Mouse (Mus musculus) adrenal gland (tissue): Measurements from ENCODE around the gene Axl.

Experiments used
- intact Hi-C: fragments of 180-260 bp; cut with DNase I; formaldehyde crosslinking; loops from one replicate; pipeline ENCODE4 v1.15.1; 2025
- long read RNA-seq, 2 experiments: library from polyadenylated mRNA; unstranded; transcript quantifications; one replicate each; pipeline ENCODE4 v2.0.0; 2020; ENCODE audit warnings: borderline replicate concordance in 1 of 2; ENCODE audit not compliant: insufficient replicate concordance in 1 of 2

The Axl gene
- long read RNA-seq, experiment 1, partial matches to known transcripts, result 6 of 6 reads
- long read RNA-seq, experiment 1, other reads (novel, unspliced or antisense), result 0 of 6 reads
- long read RNA-seq, experiment 2, full-length matches to known transcripts, result 4 of 10 reads
- long read RNA-seq, experiment 2, partial matches to known transcripts, result 3 of 10 reads
- long read RNA-seq, experiment 2, other reads (novel, unspliced or antisense), result 3 of 10 reads

DNA sequence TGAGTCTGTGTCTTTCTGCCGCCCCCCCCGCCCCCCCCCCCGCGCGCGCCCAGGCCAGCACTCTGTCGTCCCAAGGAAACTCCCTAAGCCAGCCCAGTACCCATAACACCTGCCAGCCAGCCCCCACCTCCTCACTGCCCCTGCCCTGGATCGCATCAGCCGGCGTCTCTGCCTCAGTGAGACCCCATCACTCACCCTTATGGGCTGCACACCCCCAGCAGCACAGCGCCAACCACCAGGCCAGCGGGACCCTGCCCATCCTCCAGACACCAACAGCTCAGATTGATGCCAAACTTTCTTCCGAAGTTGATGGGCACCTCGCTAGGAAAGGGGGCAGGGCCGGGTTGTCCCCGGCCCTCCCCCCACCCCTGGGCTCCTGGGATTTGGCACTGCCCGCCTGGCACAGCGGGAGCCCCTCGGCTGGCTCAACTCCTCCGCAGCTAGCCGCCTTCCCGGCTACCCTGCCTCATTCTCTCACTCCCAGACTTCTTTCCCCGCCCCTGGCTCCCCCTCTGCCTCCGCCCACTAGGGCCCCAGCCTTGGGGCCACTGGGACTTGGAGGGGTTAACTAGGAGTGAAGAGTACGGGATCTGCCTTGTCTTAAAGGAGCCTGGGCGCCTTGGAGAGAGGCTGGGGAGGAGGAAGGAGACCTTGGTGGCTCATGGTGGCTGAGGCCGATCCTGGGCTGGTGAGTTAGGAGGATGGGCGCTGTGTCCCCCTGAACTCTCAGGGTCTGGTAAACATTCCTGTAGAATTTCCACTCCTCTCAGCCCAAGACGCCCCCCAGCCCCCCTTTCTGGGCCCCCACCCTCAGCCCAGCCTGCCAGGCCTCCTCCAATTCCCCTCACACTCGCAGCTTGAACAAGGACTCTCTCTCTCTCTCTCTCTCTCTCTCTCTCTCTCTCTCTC lies at the start of gene Axl:
TSS of gene Axl (minus strand) at position 486 of the 909 bp plus-strand sequence.
- intact Hi-C loops, result no loop called here

DNA sequence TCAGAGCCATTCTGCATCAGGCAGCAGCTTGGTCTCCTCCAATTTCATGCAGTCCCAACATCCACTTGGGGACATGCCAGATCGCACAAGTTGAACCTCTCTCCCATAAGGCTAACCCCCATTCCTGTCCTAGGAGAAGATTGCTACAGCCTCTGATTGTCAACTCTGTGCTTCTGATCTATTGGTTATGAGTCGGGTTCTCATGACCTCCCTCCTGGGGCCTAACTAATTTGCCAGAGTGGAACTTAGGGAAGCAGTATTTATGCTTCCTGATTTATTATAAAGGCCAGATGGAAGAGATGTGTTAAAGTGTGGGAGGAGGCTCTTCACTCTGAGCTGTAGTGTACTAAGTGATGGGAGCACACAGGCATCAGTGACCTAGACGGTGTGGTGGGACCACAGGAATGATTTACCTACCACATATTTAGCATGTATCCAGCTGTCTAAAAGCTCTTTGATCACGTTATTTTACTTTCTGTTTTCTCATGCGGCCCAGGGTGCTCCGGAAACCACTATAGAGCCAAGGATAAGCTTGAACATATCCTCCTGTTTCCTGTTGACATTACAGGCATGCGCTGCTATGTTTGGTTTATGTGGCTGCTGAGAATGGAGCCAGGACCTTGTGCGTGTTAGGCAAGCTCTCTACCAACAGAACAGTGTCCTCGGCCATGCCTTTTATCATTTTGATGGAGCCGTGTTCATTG lies 46.8 kb upstream of the Axl start:
- intact Hi-C loops, result no loop called here

DNA sequence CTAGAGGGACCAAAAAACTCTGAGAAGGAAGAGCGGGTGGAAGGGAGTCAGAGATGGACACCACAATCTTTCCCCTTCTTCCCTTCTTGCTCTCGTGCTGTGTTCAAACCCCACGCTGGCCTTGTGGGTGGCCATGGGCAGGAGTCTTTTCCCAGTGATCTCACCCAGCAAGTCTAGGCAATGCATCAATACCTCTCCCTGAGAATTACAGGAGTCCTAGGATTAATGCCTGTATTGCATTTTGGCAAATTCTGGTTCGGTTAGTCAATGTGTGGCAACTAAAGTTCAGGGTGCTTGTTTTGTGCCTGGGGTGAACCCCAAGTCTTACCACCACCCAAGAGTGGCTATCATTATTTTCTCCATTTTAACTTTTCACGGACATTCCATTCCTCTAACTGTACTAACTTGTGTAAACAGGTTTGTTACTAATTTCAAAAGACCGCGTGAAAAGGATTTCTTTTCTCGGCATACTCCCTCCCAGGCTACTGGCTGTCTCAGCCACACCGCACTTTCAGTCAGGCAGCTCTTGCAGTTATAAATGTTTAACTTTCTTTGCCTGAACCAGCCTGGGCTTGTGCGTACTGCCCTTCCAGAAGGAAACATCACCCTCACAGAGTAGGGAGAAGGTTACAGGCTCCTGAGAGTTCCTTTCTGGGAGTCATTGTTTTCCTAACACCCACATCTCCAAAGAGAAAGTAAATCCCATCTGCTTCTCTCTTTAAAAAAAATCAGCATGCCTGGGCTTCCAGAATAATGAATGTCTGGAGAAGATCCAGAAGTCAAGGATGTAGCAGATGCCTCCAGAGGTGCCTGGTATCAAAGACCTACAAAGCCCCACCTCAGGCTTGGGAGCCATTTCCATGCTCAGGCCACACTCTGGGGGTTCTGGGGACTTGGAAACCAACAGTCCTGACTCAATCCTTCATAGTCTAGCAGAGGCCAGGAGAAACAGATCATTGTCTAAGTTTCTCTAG lies 43.3 kb upstream of the Axl start:
- intact Hi-C loops, result no loop called here

DNA sequence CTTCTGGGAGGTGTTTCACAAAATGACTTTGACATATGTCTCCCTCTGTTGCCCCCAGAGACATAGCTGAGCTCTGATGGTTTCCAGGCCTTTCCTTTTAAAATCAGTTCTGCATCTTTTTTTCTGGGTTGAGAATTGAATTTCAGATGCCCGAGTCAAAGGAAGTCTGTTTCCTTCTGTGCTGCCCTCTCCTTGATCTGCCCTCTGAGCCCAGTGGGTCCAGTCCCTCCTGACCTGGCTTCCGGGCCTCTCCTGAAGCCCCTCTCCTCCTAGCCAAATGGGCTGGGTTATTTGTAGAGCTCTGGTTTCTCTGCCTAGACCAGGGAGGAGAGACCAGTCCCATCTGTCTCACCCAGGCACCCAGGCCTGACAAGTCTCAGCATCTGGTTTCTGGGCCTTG lies 41.7 kb upstream of the Axl start:
- intact Hi-C loops, result no loop called here

DNA sequence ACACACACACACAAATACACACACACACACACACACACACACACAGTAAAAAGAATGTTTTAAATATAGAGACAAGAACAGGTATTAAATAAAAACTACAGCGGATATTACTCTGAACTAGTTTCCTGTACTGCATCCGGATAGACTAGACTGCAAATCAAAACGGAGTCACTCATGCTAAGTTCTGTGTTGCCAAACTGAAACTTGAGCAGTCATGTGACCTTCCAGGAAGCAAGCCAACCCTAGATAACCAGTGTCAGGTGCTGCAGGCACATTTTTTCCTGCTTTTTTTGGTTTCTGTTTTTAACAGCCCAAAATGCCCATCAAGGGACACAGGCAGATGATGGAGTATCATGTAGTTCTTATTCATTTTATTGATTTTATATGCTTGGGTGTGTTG lies 38.7 kb upstream of the Axl start:
- intact Hi-C loops, result no loop called here

DNA sequence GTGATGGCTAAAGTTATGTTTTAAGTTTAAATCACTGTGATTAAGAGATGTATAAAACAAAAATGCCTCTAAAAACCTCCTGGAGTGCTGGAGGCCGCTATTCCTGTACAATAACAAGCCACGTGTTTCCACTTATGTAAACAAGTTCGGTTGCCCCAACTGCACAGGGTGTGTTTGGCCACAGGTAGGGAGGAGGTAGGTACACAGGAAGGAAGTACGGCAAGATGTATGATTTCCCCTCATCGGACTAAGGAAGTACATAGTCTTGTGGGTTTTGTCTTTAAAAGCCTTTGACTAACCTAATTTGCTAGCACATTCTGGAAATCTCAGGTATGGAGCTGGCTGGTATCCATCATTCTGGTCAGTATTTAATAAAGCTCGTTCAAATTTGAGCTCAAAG lies 37.5 kb upstream of the Axl start:
- intact Hi-C loops, result no loop called here

DNA sequence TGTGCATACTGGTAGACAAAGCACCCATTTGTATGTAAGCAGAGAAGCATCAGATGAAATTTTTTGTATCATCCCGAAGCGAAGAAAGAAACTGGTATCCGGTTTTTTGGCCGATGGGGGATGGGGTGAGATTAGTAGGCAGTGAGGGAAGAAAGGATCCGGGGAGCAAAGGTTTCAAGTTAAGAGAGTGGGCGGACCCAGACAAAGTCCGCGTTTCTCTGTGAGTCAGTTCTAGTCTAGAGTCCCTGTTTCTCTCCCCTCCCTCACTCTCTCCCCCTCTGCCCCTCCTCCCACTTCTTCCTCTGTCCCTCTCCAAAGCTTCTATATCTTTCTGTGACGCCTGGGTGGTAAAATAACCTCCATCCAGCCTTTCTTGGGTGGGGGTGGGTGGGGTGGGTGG lies 36.5 kb upstream of the Axl start:
- intact Hi-C loops, result no loop called here

DNA sequence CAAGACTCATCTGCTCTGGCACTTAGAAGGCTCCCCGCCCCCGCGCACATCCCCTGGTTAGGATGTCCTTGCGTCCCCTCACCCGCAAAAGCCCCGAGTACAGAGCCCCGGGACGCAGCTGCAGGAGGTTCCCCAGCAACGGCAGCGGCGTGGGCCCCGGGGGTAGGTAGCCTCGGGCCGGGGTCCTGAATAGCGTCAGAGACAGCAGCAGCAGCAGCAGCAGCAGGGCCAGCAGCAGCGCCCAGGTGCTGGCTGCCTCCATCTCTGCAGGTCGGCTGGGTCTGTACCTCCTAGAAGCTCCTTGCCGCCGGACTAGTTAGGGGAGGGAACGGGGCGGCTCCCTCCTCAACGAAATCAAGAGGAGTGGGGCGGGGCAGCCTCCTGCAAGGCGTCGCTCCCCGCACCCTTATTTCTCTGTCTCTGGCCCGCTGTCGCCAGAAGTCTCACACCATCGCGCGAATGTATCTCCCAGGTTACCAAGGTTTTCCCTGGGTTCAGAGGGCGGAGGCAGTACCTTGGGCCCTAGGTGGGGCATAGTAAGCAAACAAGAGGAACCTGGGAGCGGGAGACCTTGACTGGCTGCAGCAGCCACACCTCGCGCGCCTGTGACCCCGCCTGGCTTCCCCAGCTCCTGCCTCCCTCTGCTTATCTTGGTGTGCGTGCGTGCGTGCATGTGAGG lies 27.9 kb upstream of the Axl start, which contains the start of gene Cyp2s1:
TSS of gene Cyp2s1 (minus strand) at position 673 of the 679 bp plus-strand sequence.
- intact Hi-C loops, result no loop called here

DNA sequence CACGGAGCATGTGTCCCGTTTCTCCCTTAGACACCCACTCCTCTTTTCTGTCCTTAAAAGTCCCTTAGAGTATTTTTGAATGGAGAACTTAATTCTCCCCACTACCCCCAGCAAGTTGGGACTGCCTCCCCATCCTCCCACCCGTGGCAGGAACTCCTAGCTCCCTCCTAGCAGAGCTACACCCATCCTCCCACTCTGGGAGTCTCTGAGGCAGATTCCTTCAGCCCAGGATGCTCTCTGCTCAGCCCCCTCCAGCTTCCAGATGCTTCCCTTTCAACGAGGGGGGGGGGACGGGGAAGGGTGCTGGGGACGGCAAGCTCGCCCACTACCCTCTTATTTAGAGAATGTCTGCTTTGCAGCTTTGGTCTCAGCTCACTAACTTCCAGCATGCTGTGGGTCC lies 27.1 kb upstream of the Axl start:
- intact Hi-C loops, result no loop called here

DNA sequence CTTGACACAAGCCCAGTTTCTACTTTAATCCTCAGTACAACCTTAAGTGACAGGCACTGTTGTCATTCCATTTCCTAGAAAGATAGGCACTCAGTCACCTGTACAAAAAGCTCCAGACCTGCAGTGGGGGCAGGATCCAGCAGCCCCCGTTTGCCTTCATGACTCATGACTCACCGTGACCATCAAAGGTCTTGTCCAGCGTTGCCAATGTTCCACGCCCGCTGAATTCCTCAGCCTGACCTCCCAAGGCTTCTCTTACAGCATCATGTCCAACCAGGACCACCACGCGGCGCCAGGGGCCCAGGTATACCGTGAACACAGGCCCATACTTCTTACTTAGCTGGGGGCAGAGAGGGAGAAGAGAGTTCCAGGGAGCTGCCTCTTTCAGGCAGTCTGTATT lies 26.2 kb upstream of the Axl start:
- intact Hi-C loops, result no loop called here

DNA sequence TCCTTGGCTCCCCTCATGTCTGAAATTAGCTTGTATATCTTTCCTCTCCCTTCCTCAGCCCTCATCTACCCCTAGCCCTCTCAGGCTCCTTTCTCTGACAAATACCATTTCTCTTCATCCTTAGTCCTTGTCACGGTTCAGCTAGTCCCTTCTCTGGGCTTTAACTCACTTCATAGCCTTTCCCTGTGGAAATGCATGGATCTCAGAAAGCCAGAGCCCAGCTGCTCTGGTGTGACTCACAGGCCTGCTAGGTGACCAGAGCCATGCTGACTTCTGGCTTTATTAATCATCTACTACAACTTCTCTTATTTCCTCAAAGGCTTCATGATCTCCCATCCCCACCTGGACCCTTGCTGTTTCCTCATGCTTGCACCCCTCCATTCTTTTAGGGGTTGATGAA lies 23.7 kb upstream of the Axl start:
- intact Hi-C loops, result no loop called here

DNA sequence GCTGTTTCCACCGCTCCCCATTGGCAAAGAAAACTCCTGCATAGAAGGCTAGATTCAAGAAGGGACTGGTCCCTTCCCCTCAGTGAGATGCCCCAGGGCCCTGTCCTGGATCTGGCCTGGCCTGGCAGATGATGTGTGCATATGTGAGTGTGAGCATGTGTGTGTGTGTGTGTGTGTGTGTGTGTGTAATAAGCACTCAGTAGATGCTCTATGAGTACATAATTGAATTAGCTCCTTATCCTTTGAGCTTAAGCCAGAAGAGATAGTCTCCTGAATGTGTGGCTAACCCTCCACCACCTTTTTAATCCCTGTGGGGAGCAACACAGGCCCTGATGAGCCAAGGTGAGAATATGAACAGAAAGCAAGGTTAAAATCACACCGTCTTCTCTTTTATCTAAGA lies 23.2 kb upstream of the Axl start:
- intact Hi-C loops, result no loop called here

DNA sequence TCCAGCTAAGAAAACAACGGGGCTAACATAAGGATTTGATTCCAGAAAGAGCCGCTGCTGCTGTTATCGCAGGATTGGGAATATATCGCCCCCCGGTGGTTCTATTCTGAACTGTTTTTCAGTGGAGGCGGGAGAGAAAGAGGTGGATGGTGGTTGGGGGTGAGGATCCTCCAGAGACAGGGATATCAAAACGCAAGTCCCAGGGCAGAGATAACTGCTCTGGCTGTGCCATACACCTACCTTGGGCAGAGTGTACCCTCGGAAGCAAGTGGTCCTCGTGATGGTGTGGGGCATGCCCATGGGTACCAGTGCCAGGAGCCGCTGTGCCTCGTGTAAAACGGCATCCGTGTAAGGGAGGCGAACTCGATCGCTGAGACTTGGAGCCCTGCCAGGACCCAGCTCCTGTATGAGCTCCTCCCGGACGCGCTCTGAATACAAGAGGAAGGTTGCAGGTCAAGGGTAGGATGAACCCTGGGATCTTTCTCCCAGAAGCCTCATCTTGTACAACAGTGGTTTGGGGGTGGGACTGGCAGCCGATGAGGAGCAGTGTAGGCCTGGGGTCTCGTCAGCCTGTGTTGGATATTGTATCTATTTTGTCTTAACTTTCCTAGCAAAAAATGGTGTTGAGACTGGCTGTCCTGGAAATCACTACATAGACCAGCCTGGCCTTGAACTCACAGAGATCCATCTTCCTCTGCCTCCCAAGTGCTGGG lies 17.3 kb upstream of the Axl start:
- intact Hi-C loops, result loop anchor here (1.0 to 2.0 kb wide), 2 partner anchors 45 to 49 kb away; no protein-coding TSS in a partner anchor

DNA sequence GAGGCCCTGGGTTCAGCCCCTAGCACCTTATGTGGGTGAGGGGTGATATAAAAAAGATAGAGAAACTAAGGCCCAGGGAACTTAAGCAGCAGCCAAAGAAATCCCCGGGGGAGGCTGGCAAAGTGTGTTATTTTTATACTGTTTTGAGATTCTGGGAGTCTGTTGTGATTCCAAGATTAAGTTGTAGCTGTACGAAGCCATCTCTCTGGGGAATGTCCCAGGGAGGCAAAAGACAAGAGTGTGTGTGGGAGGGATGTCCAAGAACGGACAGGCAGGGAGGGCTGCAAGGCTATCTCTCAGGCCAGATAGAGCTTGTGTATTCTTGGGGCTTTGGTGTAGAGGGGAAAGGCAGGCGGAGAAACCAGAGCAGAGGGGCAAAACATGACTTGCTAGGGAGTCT lies 16.3 kb upstream of the Axl start:
- intact Hi-C loops, result loop anchor here (1.0 to 2.0 kb wide), 2 partner anchors 44 to 48 kb away; no protein-coding TSS in a partner anchor

DNA sequence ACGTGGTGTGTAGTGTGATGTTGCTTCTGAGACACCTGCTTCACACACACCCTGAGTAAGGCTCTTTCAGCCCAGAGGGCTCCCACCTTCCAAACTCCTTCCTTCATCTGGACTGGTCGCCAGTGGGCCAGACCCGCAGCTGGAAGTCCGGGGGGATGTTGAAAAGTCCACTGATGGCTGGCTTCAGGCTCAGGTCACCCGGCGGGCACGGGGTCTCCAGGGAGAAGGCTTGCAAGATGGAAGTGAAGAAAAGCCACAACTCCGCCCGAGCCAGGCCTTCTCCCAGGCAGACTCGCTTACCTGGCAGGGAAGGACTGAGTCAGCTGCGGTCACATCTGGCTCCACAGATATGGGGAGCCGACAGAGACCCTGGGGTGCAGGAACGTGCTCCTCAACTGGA lies 15.0 kb upstream of the Axl start:
- intact Hi-C loops, result no loop called here

DNA sequence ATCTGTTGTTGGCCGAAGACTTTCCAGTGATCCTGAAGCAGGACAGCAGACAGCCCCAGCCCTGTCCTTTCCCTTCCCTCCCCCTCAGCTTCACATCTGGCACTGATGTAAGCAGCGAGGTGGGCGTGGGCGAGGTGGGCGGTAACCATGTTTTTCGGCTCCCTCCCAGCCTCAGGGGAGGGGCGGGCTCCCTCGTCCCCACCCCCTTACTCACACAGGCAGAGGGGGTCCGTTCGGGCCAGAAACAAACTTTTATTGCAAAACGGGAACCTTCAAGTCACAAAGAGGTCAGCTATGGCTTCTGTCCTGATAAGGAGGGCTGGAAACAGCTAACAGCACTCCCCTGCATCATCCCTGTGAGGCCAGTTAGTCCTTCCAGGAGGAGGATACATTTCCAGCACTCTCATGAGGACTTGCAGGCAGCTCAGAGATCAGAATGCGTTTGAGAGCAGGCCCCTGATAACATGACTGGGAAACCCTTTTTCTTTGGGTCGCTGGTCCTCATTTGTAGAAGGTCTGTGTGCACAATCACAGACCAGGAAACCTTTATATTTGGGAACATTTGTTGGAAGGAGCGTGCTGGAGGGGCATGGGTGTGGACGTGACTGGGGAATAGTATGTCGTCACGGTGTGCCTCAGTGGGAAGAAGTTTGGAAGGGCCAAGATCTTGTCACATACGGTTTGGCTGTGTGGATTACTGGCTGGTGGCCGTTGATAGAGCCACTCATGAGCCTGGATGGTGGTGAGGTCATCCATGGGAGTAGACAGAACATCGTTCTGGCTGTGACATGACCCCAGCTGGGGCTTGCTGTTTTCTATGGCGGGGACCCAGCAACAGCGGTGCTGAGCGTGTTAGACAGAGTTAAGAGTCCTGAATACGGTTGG lies 14.0 kb upstream of the Axl start:
- intact Hi-C loops, result no loop called here

DNA sequence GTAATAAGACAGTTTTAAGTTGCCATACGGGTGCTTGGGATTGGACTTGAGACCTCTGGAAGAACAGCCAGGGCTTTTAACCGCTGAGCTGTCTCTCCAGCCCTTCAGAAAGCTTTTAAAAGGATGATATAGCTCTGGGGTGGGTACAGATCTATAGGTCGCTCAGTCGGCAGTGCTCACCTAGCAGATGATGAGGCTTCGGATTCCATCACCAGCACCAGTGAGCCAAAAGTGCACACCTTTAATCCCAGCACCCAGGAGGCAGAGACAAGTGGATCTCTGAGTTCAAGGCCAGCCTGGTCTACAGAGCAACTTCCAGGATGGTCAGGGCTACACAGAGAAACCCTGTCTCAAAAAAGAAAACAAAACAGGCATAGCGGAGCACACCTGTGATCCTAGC lies 12.5 kb upstream of the Axl start:
- intact Hi-C loops, result no loop called here

DNA sequence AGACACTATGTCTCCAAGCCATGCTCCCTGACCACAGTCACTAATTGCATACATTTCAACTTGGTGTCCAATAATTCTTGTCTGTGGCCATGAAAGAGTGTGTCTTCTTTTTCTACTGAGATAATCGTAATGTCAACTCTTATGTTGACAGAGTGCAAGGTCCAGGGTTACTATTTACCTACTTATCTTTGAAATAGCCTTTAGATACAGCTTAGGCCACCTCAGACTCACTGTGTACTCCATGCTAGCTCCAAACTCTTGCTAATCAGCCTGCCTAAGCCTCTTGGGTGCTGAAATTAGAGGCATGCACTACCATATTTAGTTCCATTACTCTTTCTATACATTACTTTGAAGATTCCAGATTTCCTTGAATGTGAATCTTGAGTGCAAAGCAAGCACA lies 10.9 kb upstream of the Axl start:
- intact Hi-C loops, result no loop called here

DNA sequence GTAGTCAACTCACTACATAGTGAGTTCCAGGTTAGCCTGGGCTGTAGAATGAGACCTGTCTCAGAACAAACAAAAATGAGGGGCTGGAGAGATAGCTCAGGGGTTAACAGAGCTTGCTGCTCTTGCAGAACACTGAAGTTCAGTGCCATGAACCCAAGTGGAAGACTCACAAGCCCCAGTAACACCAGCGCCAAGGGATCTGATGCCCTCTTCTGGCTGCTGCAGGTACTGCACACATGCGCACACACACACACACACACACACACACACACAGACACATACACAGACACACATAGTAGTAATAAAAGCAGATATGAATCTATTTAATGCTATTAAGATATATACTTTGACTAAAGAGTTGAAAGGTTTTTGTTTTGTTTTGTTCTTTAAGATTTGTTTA lies 10.0 kb upstream of the Axl start:
- intact Hi-C loops, result no loop called here
